Mouse (Mus musculus): ENCODE results near the gene Cirbp. TPM values are rescaled to one million over a fixed set of nuclear protein-coding genes. Genes with fewer than 3 reads are reported as not detected.

The Cirbp gene
- 13.8 and 14.2 TPM in 2 replicates for polyA plus RNA-seq (2015; fragmentation: Nextera tagmentation; extraction: Ambion mirVana)

GRCm38 (mm10) chr10:80165392-80166128 lies at the start of gene Cirbp:
Cirbp (plus strand) TSS chr10:80165985.
- Histone ChIP-seq H3K36me3 (ENCODE audit: control insufficient read depth, insufficient read depth) (peaks cover 10% of the 10 kb centered on the region), H3K9ac (ENCODE audit: low read depth, low read length) (peak within 1 kb of the TSS; percentile 67), H3K9me3 (replicated peaks; ENCODE audit: control insufficient read depth, low read length) (no peaks in the 10 kb centered on the region), H3K4me1 (ENCODE audit: control insufficient read depth, low read depth, low read length) (peaks cover 72% of the 10 kb centered on the region), H3K27ac (ENCODE audit: low read length) (peak within 1 kb of the TSS; percentile 77; the same call in 1 of the 2 replicates), H3K4me3 (ENCODE audit: low read depth, low read length) (peak within 1 kb of the TSS; percentile 62), H3K4me2 (ENCODE audit: low read depth, low read length) (peak within 1 kb of the TSS; percentile 96), H3K27me3 (ENCODE audit: control insufficient read depth, insufficient read depth, low read depth, low read length) (no peaks in the 10 kb centered on the region)
- ATAC-seq (ENCODE audit: low read depth), result no peak
- WGBS (ENCODE audit: insufficient replicate concordance), result 30% methylated on average over 20 of the region's 20 CpGs

DNA sequence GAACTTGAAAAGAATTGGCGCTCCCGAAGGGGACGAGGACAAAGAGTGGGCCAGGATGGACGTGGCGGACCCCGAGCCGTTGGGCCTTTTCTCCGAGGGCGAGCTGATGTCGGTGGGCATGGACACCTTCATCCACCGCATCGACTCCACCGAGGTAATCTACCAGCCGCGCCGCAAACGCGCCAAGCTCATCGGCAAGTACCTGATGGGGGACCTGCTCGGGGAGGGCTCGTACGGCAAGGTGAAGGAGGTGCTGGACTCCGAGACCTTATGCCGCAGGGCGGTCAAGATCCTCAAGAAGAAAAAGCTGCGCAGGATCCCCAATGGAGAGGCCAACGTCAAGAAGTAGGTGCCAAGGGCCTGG lies 49.2 kb upstream of the Cirbp start:
- H3K4me2 ChIP-seq (ENCODE audit: low read depth, low read length), result peak overlapping the region; percentile 80
- H3K27ac ChIP-seq (ENCODE audit: low read length), result peak overlapping the region; percentile 96
- H3K4me3 ChIP-seq (ENCODE audit: low read depth, low read length), result peak overlapping the region; percentile 98
- H3K27me3 ChIP-seq (ENCODE audit: control insufficient read depth, insufficient read depth, low read depth, low read length), result no peaks in the 10 kb centered on the region
- H3K4me1 ChIP-seq (ENCODE audit: control insufficient read depth, low read depth, low read length), result peaks cover 59% of the 10 kb centered on the region
- WGBS (ENCODE audit: insufficient replicate concordance), result under 1% methylated on average over 27 of the region's 27 CpGs
- peak overlapping the region; percentile 98 for H3K9ac ChIP-seq (ENCODE audit: low read depth, low read length)
- peaks cover 27% of the 10 kb centered on the region for H3K36me3 ChIP-seq (ENCODE audit: control insufficient read depth, insufficient read depth)
- ATAC-seq (ENCODE audit: low read depth), result no peak
- H3K9me3 ChIP-seq (replicated peaks; ENCODE audit: control insufficient read depth, low read length), result no peaks in the 10 kb centered on the region

DNA sequence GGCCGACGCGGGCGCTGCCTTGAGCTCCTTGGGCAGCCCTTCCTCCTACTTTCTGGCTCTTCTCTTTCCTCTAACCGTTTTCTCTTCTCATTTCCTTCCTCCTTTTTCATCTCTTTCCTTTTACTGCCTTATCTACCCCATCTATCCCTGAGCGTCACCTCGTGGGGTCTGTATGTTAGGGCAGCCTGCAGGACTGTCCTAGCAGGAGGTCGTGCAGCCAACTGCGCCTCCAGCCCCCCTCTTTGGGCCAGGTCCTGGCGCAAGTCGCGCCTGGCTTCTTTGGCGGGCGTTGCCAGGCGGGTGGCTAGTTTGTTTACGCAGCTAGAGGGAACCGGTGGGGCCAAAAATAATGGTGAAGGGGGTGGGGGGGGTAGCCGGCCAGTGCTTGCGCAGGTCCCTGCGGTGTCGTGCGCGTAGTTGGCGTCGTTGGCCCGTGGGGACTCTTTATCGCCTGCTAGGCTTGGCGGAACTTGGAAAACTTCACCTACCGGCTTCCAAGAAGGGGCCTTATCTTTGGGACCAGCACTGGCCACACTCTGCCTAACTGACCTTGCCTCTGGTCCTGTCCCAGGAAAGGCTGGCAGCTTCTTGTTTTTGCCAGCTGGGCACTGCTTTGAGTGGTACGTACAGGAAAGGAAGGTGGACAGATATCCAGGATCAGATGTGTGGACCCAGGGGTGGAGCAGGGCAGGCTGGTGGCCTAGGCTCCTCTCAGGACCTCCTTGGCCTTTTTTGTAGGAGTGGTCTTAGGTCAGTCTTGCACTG lies 48.7 kb upstream of the Cirbp start:
- H3K9me3 ChIP-seq (replicated peaks; ENCODE audit: control insufficient read depth, low read length), result no peaks in the 10 kb centered on the region
- H3K4me1 ChIP-seq (ENCODE audit: control insufficient read depth, low read depth, low read length), result peaks cover 65% of the 10 kb centered on the region
- H3K36me3 ChIP-seq (ENCODE audit: control insufficient read depth, insufficient read depth), result peaks cover 33% of the 10 kb centered on the region
- no peak for ATAC-seq (ENCODE audit: low read depth)
- H3K27ac ChIP-seq (ENCODE audit: low read length), result peak overlapping the region; percentile 96
- 0% methylated on average over 30 of the region's 30 CpGs for WGBS (ENCODE audit: insufficient replicate concordance)
- peak overlapping the region; percentile 98 for H3K9ac ChIP-seq (ENCODE audit: low read depth, low read length)
- H3K4me2 ChIP-seq (ENCODE audit: low read depth, low read length), result peak overlapping the region; percentile 80
- peak overlapping the region; percentile 98 for H3K4me3 ChIP-seq (ENCODE audit: low read depth, low read length)
- H3K27me3 ChIP-seq (ENCODE audit: control insufficient read depth, insufficient read depth, low read depth, low read length), result no peaks in the 10 kb centered on the region

DNA sequence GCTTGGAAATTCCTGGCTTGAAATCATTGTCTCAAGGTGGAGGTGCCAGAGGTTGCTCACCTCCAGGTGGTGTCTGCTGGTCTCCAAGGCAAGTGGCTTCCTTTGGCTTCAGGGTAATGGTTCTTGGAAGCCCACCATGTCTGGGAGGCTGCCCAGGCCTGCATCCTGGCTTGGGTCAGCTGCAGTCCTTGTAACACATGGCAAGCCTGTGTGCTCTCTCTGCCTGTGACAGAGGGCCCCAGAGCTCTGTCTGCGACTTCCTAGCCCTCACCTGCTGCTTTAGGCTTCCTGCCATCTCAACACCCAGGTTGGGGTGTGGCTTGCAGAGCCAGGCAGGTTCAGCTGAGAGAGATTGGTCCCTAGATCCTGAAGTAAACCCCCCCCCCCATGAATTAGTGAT lies 48.0 kb upstream of the Cirbp start:
- H3K9me3 ChIP-seq (replicated peaks; ENCODE audit: control insufficient read depth, low read length), result no peaks in the 10 kb centered on the region
- H3K36me3 ChIP-seq (ENCODE audit: control insufficient read depth, insufficient read depth), result peaks cover 34% of the 10 kb centered on the region
- WGBS (ENCODE audit: insufficient replicate concordance), result 30% methylated on average over 1 of the region's 1 CpGs
- peaks cover 68% of the 10 kb centered on the region for H3K4me1 ChIP-seq (ENCODE audit: control insufficient read depth, low read depth, low read length)
- no peak for ATAC-seq (ENCODE audit: low read depth)
- H3K27ac ChIP-seq (ENCODE audit: low read length), result peak overlapping the region; percentile 96
- peak overlapping the region; percentile 98 for H3K9ac ChIP-seq (ENCODE audit: low read depth, low read length)
- H3K27me3 ChIP-seq (ENCODE audit: control insufficient read depth, insufficient read depth, low read depth, low read length), result no peaks in the 10 kb centered on the region
- peak overlapping the region; percentile 98 for H3K4me3 ChIP-seq (ENCODE audit: low read depth, low read length)
- H3K4me2 ChIP-seq (ENCODE audit: low read depth, low read length), result peak overlapping the region; percentile 80

GRCm38 (mm10) chr10:80118552-80118951 lies 47.2 kb upstream of the Cirbp start:
- ATAC-seq (ENCODE audit: low read depth), result no peak
- Histone ChIP-seq H3K27ac (ENCODE audit: low read length) (no peak overlapping the region), H3K4me1 (ENCODE audit: control insufficient read depth, low read depth, low read length) (peaks cover 71% of the 10 kb centered on the region), H3K36me3 (ENCODE audit: control insufficient read depth, insufficient read depth) (peaks cover 35% of the 10 kb centered on the region), H3K27me3 (ENCODE audit: control insufficient read depth, insufficient read depth, low read depth, low read length) (no peaks in the 10 kb centered on the region), H3K4me2 (ENCODE audit: low read depth, low read length) (peak overlapping the region; percentile 80), H3K4me3 (ENCODE audit: low read depth, low read length) (peak overlapping the region; percentile 98), H3K9ac (ENCODE audit: low read depth, low read length) (peak overlapping the region; percentile 98), H3K9me3 (replicated peaks; ENCODE audit: control insufficient read depth, low read length) (no peaks in the 10 kb centered on the region)
- WGBS (ENCODE audit: insufficient replicate concordance), result 79% methylated on average over 6 of the region's 6 CpGs

DNA sequence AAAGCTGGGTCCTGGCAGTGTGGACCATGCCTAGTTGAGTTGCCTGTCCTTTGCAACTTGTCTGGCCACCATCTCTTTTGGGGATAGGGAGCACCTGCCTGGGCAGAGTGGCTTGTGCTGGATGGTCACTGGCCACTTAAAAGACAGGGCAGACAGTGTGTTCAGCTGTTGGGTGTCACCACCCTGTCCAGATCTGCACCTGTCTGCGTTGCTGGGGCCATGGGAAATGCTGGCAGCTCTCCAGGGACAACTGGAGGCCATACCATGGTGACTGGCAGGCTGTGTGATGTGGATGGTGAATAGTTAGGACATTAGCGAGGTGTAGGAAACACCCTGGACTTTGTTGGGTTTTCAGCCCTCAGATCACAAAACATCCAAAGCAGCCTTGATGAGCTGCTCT lies 45.6 kb upstream of the Cirbp start:
- Histone ChIP-seq H3K27ac (ENCODE audit: low read length) (peak overlapping the region; percentile 37; the same call in 1 of the 2 replicates), H3K4me3 (ENCODE audit: low read depth, low read length) (no peak overlapping the region), H3K9ac (ENCODE audit: low read depth, low read length) (peak overlapping the region; percentile 21; the same call in 1 of the 2 replicates), H3K36me3 (ENCODE audit: control insufficient read depth, insufficient read depth) (peaks cover 45% of the 10 kb centered on the region), H3K4me2 (ENCODE audit: low read depth, low read length) (peak overlapping the region; percentile 4; the same call in 1 of the 2 replicates), H3K4me1 (ENCODE audit: control insufficient read depth, low read depth, low read length) (peaks cover 72% of the 10 kb centered on the region), H3K9me3 (replicated peaks; ENCODE audit: control insufficient read depth, low read length) (no peaks in the 10 kb centered on the region), H3K27me3 (ENCODE audit: control insufficient read depth, insufficient read depth, low read depth, low read length) (no peaks in the 10 kb centered on the region)
- no peak for ATAC-seq (ENCODE audit: low read depth)
- 59% methylated on average over 2 of the region's 2 CpGs for WGBS (ENCODE audit: insufficient replicate concordance)

- WGBS (ENCODE audit: insufficient replicate concordance), result 50% methylated on average over 2 of the region's 2 CpGs
- no peak overlapping the region for H3K27ac ChIP-seq (ENCODE audit: low read length)
- peaks cover 87% of the 10 kb centered on the region for H3K4me1 ChIP-seq (ENCODE audit: control insufficient read depth, low read depth, low read length)
Measured at GRCm38 (mm10) chr10:80121639-80122038, 44.1 kb upstream of the Cirbp start.

DNA sequence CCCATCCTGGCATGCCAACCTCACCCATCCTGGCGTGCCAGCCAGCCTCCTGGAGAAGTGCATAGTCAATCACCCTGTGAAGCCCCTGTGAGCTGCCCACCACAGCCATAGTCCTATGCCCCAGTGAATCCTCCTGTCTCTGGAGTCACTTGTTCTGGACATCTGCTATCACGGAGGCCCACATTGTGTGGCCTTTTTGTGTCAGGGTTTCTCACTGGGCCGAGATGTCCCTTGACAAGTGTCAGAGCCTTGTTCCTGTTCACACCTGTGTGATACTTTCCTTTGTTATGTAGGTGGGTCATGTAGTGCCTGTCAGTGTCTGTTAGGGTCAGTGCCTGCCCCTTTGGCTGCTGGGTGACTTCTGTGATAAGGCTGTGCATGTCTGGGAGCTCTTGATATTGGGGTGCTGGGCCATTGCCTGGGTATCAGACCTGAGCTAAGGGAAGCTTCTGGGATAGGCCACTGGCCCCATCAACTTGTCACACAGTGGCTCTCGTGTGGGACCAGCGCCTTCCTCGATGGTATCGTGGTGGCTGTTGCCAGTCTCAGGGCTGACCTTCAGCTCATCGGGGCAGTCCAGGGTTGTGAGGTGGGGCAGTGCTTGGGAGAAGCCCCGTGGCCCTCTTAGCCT lies 41.7 kb upstream of the Cirbp start:
- Histone ChIP-seq H3K27ac (ENCODE audit: low read length) (peak overlapping the region; percentile 88), H3K9me3 (replicated peaks; ENCODE audit: control insufficient read depth, low read length) (no peaks in the 10 kb centered on the region), H3K27me3 (ENCODE audit: control insufficient read depth, insufficient read depth, low read depth, low read length) (no peaks in the 10 kb centered on the region), H3K36me3 (ENCODE audit: control insufficient read depth, insufficient read depth) (peaks cover 75% of the 10 kb centered on the region), H3K4me2 (ENCODE audit: low read depth, low read length) (peak overlapping the region; percentile 57), H3K4me3 (ENCODE audit: low read depth, low read length) (peak overlapping the region; percentile 35), H3K4me1 (ENCODE audit: control insufficient read depth, low read depth, low read length) (peaks cover 76% of the 10 kb centered on the region), H3K9ac (ENCODE audit: low read depth, low read length) (peak overlapping the region; percentile 34)
- 48% methylated on average over 9 of the region's 9 CpGs for WGBS (ENCODE audit: insufficient replicate concordance)
- ATAC-seq (ENCODE audit: low read depth), result peak; percentile 89

More at GRCm38 (mm10) chr10:80121639-80122038, 44.1 kb upstream of the Cirbp start:
- no peaks in the 10 kb centered on the region for H3K27me3 ChIP-seq (ENCODE audit: control insufficient read depth, insufficient read depth, low read depth, low read length)
- no peak overlapping the region for H3K4me2 ChIP-seq (ENCODE audit: low read depth, low read length)
- H3K36me3 ChIP-seq (ENCODE audit: control insufficient read depth, insufficient read depth), result peaks cover 60% of the 10 kb centered on the region
- no peak for ATAC-seq (ENCODE audit: low read depth)
- H3K9ac ChIP-seq (ENCODE audit: low read depth, low read length), result no peak overlapping the region
- no peaks in the 10 kb centered on the region for H3K9me3 ChIP-seq (replicated peaks; ENCODE audit: control insufficient read depth, low read length)
- H3K4me3 ChIP-seq (ENCODE audit: low read depth, low read length), result no peak overlapping the region
